Mouse (Mus musculus): Measurements from ENCODE around the gene Tmem268. TPM values are rescaled to one million over a fixed set of nuclear protein-coding genes. Genes with fewer than 3 reads are reported as not detected.
A peak's percentile ranks its signal among the peaks of the same experiment; 100 is the strongest.

Gene Tmem268
- polyA plus RNA-seq, 1 experiment, result 4.7 TPM

DNA sequence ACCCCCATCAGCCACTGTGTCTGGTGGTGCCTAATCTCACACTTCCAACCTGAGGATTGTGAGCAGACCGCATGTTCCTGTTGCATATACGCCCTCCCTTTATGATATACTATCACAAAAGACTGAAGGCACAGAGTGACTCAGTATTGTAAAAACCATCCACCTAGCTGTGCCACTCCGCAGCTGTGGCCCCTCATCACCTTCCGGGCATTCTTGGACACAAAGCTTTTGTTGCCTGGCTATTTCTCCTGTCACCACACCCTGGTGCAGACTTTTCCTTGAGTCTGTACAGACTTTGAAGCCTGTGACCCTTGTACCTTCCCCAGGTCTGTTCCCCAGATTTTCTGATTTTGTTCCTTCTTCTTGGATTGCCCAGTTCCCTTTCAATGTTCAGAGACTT lies 37.4 kb downstream of the Tmem268 start:
- H3K27ac ChIP-seq (ENCODE audit: control insufficient read depth, insufficient read depth, low read depth, low read length), result no peak overlapping the region
- H3K4me1 ChIP-seq (ENCODE audit: control insufficient read depth, insufficient read depth, low read length), result no peaks in the 10 kb centered on the region
- H3K36me3 ChIP-seq (ENCODE audit: control insufficient read depth, insufficient read depth, low read length), result no peaks in the 10 kb centered on the region
- no peaks in the 10 kb centered on the region for H3K27me3 ChIP-seq (ENCODE audit: control insufficient read depth, insufficient read depth, low read length)
- no peak overlapping the region for H3K4me3 ChIP-seq (ENCODE audit: control insufficient read depth, low read depth, low read length)
- TF ChIP-seq POLR2A (IDR thresholded peaks at IDR 0.05; ENCODE audit: control insufficient read depth, low read depth, low read length), result no peak
- no peak for TF ChIP-seq CTCF (IDR thresholded peaks at IDR 0.05; ENCODE audit: control insufficient read depth, insufficient read depth, insufficient replicate concordance, low read depth, low read length)

DNA sequence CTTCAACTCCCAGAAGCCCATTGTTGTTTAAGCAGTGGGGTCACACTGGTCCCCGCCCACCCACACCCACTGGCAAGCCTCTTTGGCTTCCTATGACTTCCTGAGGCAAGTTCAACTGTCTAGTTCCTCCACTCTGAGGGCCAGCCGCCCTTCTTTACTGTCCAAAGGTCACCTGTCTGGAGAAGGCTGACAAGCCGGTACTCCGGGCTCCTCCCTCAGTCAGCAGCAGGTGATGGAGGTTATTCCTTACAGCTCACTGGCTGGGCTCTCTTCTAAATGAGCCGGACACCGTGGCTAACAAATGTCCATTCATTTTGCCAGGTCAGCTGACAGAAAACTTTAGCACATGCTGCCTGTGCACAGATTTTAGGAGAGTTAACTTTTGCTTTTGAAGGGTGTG lies 42.2 kb downstream of the Tmem268 start:
- H3K36me3 ChIP-seq (ENCODE audit: control insufficient read depth, insufficient read depth, low read length), result no peaks in the 10 kb centered on the region
- no peaks in the 10 kb centered on the region for H3K27me3 ChIP-seq (ENCODE audit: control insufficient read depth, insufficient read depth, low read length)
- no peak for TF ChIP-seq CTCF (IDR thresholded peaks at IDR 0.05; ENCODE audit: control insufficient read depth, insufficient read depth, insufficient replicate concordance, low read depth, low read length)
- TF ChIP-seq POLR2A (IDR thresholded peaks at IDR 0.05; ENCODE audit: control insufficient read depth, low read depth, low read length), result peak; percentile 25; the same call in 1 of the 2 replicates
- H3K4me1 ChIP-seq (ENCODE audit: control insufficient read depth, insufficient read depth, low read length), result no peaks in the 10 kb centered on the region
- H3K27ac ChIP-seq (ENCODE audit: control insufficient read depth, insufficient read depth, low read depth, low read length), result peak overlapping the region; percentile 42; the same call in 1 of the 2 replicates
- peak overlapping the region; percentile 70 for H3K4me3 ChIP-seq (ENCODE audit: control insufficient read depth, low read depth, low read length)

DNA sequence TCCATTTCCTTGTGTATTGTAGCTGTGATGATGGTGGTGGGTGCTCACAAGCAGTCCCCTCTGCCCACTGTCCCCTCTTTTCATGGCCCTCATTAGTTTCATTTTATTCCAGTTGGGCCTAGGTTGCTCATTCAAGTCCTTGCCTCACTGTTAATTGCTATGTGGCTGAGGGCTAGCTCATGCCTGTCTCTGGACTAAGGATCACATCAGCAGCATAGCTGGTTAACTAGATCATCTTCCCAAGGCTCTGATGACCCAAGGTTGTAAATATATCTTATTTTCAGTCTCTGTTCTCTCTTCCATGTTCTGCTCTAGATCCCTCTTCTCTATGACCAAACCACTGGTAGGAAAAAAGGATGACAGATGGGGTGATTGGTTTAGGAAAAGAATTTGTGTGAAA lies 42.7 kb downstream of the Tmem268 start:
- TF ChIP-seq POLR2A (IDR thresholded peaks at IDR 0.05; ENCODE audit: control insufficient read depth, low read depth, low read length), result no peak
- TF ChIP-seq CTCF (IDR thresholded peaks at IDR 0.05; ENCODE audit: control insufficient read depth, insufficient read depth, insufficient replicate concordance, low read depth, low read length), result no peak
- Histone ChIP-seq H3K27me3 (ENCODE audit: control insufficient read depth, insufficient read depth, low read length) (no peaks in the 10 kb centered on the region), H3K36me3 (ENCODE audit: control insufficient read depth, insufficient read depth, low read length) (no peaks in the 10 kb centered on the region)

DNA sequence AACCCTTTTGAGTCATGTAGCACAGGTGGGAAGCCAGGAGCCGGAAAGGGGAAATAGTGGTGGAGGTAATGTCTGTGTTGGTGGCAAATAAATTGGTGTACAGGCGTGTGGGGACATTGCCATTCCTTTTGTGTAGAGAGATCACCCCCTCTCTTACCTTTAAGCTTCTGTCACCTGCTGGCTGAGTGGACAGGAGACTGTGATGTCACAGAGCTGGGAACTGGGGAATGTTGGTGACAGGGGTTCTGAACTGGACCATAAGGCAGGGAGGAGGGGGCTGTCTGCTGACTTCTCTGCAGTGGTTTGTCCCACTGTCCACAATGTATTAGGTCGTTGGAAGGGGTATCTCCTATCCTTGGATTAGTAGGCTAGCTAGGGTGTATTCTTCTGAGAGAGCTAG lies 46.4 kb downstream of the Tmem268 start, which contains the start of gene Gm11213:
Gene Gm11213 (minus strand): TSS at position 317 of the 400 bp plus-strand sequence.
- Histone ChIP-seq H3K4me3 (ENCODE audit: control insufficient read depth, low read depth, low read length) (peak within 1 kb of the TSS; percentile 75), H3K27me3 (ENCODE audit: control insufficient read depth, insufficient read depth, low read length) (no peaks in the 10 kb centered on the region), H3K4me1 (ENCODE audit: control insufficient read depth, insufficient read depth, low read length) (no peaks in the 10 kb centered on the region), H3K36me3 (ENCODE audit: control insufficient read depth, insufficient read depth, low read length) (no peaks in the 10 kb centered on the region), H3K27ac (ENCODE audit: control insufficient read depth, insufficient read depth, low read depth, low read length) (peak within 1 kb of the TSS; percentile 69)
- peak; percentile 64; the same call in 1 of the 2 replicates for TF ChIP-seq POLR2A (IDR thresholded peaks at IDR 0.05; ENCODE audit: control insufficient read depth, low read depth, low read length)
- TF ChIP-seq CTCF (IDR thresholded peaks at IDR 0.05; ENCODE audit: control insufficient read depth, insufficient read depth, insufficient replicate concordance, low read depth, low read length), result no peak

More for the DNA sequence above, 42.7 kb downstream of the Tmem268 start:
- H3K4me3 ChIP-seq (ENCODE audit: control insufficient read depth, low read depth, low read length), result peak overlapping the region; percentile 70
- no peaks in the 10 kb centered on the region for H3K4me1 ChIP-seq (ENCODE audit: control insufficient read depth, insufficient read depth, low read length)
- H3K27ac ChIP-seq (ENCODE audit: control insufficient read depth, insufficient read depth, low read depth, low read length), result peak overlapping the region; percentile 42; the same call in 1 of the 2 replicates

DNA sequence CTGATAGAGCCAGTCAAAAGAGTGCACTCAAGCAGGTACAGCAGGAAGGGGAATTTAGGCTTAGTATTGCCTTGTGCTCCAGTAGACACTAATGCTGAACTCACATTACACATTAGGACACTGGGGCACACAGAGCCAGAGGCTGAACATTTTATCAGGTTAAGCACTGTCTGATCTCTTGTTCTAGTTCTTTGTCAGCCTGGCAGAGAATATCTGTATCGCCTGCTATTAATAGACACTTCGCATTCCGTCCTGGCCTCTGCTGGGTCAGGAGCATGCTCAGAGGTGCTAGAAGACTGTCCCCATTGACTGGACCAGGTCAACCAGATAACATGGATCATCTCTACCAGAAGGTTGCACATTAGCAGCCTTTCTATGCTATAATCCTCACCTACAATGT lies 47.0 kb downstream of the Tmem268 start:
- Histone ChIP-seq H3K4me1 (ENCODE audit: control insufficient read depth, insufficient read depth, low read length) (no peaks in the 10 kb centered on the region), H3K27me3 (ENCODE audit: control insufficient read depth, insufficient read depth, low read length) (no peaks in the 10 kb centered on the region), H3K36me3 (ENCODE audit: control insufficient read depth, insufficient read depth, low read length) (no peaks in the 10 kb centered on the region), H3K4me3 (ENCODE audit: control insufficient read depth, low read depth, low read length) (peak overlapping the region; percentile 75), H3K27ac (ENCODE audit: control insufficient read depth, insufficient read depth, low read depth, low read length) (peak overlapping the region; percentile 62)
- no peak for TF ChIP-seq POLR2A (IDR thresholded peaks at IDR 0.05; ENCODE audit: control insufficient read depth, low read depth, low read length)

DNA sequence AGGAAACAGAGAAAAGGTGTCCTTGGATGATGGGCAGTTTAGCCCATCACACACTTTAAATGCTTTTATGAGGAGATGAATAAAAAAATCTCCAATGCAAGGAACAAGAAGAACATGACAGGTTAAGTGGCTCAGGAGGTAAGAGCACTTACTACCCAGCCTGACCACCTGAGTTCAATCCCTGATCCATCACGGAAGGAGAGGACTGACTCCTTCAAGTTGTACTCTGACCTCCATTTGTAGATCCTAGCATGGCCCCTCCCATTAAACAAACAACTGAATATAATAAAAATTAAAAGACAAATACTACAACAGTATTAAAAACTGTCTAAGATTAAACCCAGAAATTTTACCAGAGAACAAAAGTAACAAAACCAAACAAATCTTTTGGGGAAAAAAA lies 47.4 kb downstream of the Tmem268 start:
- Histone ChIP-seq H3K4me1 (ENCODE audit: control insufficient read depth, insufficient read depth, low read length) (no peaks in the 10 kb centered on the region), H3K27ac (ENCODE audit: control insufficient read depth, insufficient read depth, low read depth, low read length) (no peak overlapping the region), H3K27me3 (ENCODE audit: control insufficient read depth, insufficient read depth, low read length) (no peaks in the 10 kb centered on the region), H3K4me3 (ENCODE audit: control insufficient read depth, low read depth, low read length) (peak overlapping the region; percentile 75; the same call in 1 of the 2 replicates), H3K36me3 (ENCODE audit: control insufficient read depth, insufficient read depth, low read length) (no peaks in the 10 kb centered on the region)
- TF ChIP-seq POLR2A (IDR thresholded peaks at IDR 0.05; ENCODE audit: control insufficient read depth, low read depth, low read length), result no peak
- no peak for TF ChIP-seq CTCF (IDR thresholded peaks at IDR 0.05; ENCODE audit: control insufficient read depth, insufficient read depth, insufficient replicate concordance, low read depth, low read length)

DNA sequence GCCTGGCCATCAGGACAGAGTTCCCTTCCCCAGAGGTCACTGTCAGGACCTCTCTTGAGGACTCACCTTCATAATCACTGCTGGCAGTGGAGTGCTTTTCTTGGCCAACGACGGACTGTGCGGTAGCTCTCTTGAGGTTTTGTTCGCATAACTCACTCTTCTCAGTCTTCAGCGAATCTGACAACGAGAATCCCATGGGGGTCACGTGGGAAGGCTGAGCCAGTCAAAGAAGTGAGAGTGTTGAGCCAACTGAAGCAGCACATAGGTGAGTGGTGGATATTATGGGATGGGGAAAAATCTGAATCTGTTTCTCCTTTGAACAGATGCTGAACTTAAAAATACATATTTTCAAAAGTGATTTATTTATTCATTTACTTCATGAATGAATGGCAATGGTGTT lies 49.8 kb downstream of the Tmem268 start:
- H3K36me3 ChIP-seq (ENCODE audit: control insufficient read depth, insufficient read depth, low read length), result no peaks in the 10 kb centered on the region
- H3K4me3 ChIP-seq (ENCODE audit: control insufficient read depth, low read depth, low read length), result no peak overlapping the region
- no peaks in the 10 kb centered on the region for H3K4me1 ChIP-seq (ENCODE audit: control insufficient read depth, insufficient read depth, low read length)
- no peaks in the 10 kb centered on the region for H3K27me3 ChIP-seq (ENCODE audit: control insufficient read depth, insufficient read depth, low read length)
- no peak for TF ChIP-seq POLR2A (IDR thresholded peaks at IDR 0.05; ENCODE audit: control insufficient read depth, low read depth, low read length)
- no peak overlapping the region for H3K27ac ChIP-seq (ENCODE audit: control insufficient read depth, insufficient read depth, low read depth, low read length)

DNA sequence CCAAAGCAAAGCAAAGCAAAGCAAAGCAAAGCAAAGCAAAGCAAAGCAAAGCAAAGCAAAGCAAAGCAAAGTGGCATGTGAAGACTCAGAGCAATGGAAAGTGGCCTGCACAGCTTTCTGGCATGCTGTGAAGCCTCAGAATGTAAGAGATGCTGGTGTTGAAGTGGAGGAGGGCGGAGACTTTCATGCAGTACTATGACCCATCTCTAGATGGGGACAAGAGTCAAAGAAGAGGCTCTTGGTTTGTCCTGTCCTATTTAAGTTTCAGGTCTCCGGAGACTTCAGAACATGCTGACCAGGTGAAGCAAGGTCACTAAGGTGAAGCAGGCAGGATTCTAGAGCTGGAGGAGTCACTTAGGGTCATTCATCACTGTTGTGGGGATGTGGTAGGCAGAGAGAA lies 63.3 kb downstream of the Tmem268 start:
- Histone ChIP-seq H3K27ac (ENCODE audit: control insufficient read depth, insufficient read depth, low read depth, low read length) (peak overlapping the region; percentile 67; the same call in 1 of the 2 replicates), H3K27me3 (ENCODE audit: control insufficient read depth, insufficient read depth, low read length) (no peaks in the 10 kb centered on the region), H3K4me1 (ENCODE audit: control insufficient read depth, insufficient read depth, low read length) (no peaks in the 10 kb centered on the region), H3K4me3 (ENCODE audit: control insufficient read depth, low read depth, low read length) (peak overlapping the region; percentile 92), H3K36me3 (ENCODE audit: control insufficient read depth, insufficient read depth, low read length) (no peaks in the 10 kb centered on the region)
- no peak for TF ChIP-seq CTCF (IDR thresholded peaks at IDR 0.05; ENCODE audit: control insufficient read depth, insufficient read depth, insufficient replicate concordance, low read depth, low read length)
- TF ChIP-seq POLR2A (IDR thresholded peaks at IDR 0.05; ENCODE audit: control insufficient read depth, low read depth, low read length), result no peak

Measured in testis, adult 2 months (tissue).